Mouse (Mus musculus): ENCODE results near the gene Ppp1r16b.
A peak's percentile ranks its signal among the peaks of the same experiment; 100 is the strongest.

The Ppp1r16b gene

GRCm38 (mm10) chr2:158668433-158669010 is 3.3 kb downstream of the Ppp1r16b start:
- DNase-seq (ENCODE audit: low spot score): peak; percentile 18

- peak; percentile 49 for DNase-seq (ENCODE audit: low spot score)
Observed at GRCm38 (mm10) chr2:158669199-158670195, 4.3 kb downstream of the Ppp1r16b start.

DNA sequence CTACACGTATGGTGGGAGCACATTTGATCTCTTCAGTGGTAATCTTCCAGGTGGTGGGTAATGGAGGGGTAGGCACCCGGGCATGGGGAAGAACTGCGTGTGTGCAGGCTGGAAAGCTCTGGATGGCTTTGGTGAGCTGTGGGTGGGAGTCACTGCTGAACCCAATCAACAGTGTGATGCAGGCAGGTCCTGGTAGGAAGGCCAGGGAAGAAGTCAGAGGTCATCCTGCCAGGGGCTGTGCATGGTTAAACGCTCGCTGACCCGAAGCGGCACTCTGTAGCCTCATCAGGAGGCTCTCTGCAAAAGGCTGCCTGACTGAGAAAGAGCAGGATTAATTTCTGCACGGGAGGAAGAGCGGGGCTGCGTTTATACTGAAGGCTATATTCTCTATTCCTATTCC is 5.4 kb downstream of the Ppp1r16b start:
- DNase-seq (ENCODE audit: low spot score): no peak

- peak; percentile 38 for DNase-seq (ENCODE audit: low spot score)
Observed at GRCm38 (mm10) chr2:158672829-158673228, 7.6 kb downstream of the Ppp1r16b start.

DNA sequence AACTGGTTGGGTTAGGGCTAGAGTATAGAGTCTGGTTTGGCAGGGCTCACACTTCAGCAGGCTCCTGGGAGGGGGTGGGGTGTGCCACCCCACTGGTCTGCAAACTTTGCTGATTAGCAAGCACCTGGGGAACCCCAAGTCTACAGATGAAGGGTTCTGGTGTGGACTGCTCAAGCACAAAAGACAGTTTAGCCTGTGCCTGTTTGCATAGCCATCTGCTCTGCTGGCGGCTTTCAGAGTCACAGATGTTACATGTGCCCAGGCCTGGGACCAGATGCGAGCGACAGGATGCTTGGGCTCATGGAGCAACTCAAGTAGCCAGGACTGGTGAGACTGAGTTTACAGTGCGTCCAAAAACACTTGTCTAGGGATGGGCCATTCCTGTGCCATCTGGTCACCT is 8.3 kb downstream of the Ppp1r16b start:
- no peak for DNase-seq (ENCODE audit: low spot score)

GRCm38 (mm10) chr2:158674131-158674530 is 8.9 kb downstream of the Ppp1r16b start:
- DNase-seq (ENCODE audit: low spot score): no peak

DNA sequence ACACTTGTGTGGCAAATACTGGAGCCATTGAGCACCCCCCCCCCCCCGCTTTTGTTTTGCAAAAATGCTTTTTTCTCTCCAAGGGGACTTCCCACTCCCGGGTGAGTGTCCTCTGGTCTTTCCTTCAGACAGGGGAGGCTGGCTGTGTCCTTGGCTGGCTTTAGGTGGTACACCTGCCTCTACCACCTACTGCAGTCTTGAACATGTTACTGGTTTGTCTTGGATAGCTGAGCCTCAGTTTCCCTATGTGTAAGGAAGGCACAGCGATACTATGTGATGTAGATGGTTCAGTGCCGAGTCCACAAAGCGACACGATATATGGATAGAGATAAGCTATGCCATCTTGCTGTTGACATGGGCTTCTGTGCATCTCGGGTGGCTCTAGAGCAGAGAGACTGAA is 9.6 kb downstream of the Ppp1r16b start:
- DNase-seq (ENCODE audit: low spot score): no peak

DNA sequence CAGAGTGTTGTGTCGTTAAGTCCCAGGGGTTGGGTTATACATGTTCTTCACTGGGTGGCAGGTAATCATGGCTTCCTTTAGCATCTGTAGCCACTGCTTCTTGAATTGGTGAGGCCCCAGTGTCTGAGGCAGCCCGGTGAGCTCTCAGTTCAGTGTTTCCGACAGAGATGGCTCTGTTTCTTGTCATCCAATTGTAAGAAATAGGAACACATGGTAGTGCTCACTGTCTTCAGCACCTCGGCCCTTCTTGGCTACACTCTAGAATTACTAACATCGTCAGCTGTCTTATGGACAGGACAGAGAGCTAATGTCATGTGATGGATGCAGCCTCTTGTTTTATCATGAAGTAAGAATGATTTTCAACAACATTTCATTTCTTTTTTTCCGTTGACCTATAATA is 10.0 kb downstream of the Ppp1r16b start:
- DNase-seq (ENCODE audit: low spot score): no peak

DNA sequence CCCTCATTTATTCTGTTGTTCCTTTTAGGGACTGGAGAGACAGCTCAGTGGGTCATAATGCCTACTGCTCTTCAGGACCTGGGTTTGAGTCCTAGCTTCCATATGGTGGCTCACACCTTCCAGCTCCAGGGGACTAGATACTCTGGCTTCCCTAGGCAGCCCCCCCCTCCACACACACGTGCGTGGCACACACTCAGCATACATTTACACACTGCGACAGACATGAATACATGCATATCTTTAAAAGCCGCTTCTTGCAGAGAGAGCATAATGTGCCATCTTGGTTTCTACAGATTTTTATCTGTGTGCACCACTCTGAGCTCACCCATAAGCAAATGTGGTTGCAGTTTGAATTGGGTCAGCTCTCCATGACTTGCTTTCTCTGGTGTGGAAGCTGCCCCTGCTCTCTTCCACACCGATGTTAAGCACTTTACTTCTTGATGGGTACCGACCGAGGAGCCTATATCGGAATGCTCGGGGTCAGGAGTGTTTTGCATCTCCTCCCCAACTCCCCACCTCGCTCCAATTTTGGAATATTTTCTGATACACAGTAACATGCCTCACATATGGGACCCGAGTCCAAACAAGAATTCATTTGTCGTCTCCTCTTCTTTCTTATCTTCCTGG is 10.8 kb downstream of the Ppp1r16b start:
- no peak for DNase-seq (ENCODE audit: low spot score)

DNA sequence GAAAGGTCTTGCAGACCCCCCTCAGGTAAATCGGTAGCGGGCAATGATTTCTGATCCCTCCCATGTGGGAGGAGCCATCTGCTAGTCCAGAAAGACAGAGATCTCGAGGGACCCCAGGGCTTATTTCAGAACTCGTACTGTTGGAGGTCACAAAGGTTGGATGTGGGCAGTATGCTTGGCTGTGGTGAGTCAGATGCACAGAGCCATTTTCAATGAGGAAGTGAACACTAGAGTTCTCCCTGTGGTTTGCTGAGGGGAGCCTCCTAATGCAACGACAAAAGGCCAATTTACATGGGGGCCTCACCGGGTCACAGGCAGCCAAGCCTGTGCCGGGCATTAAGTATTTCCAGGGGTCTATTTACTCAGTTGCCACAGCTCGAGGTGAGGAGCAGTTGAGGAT is 12.7 kb downstream of the Ppp1r16b start:
- DNase-seq (ENCODE audit: low spot score): no peak

DNA sequence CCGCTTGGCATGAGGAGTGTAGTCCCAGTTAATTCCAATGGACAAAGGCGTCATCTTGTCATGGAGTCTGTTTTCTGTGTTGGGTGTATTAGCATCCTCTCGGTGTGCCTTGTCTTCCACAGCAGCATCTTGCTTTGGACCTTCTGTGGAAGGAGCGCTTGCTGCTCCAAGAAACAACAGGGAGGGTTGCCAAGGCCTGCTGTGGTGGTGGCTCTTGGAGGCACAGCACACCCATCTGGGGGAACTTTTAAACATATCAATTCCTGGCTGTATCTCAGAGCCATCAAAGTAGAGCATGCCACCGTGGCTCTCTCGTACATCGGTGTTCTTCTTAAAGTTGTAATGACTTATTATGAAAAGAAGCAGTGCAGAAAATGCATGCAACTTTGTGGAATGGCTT is 13.9 kb downstream of the Ppp1r16b start:
- no peak for DNase-seq (ENCODE audit: low spot score)

DNA sequence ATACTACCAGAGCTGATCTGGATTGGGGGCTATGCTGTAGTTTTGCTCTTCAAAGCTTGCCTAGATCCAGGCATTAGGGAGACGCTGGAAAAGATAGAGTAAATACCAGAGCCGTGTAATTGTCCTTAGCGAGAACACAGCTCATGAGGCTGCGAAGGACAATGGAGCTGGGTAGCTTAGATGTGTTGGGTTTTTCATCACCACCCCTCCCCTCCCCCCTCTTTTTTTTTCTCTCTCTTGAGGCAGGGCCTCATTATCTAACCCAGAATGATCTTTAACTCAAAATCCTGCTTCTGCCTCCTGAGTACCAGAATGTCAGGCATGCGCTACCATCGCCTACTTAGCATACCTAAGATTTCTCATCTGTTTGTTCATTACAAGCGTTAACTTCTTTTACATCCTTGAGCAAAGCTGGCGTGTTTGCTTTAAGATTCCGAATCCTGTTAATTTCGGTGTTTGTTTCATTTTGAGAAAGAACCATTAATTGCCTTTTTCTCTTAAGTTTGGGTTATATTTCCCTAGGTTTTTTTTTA is 15.2 kb downstream of the Ppp1r16b start:
- DNase-seq (ENCODE audit: low spot score): no peak

GRCm38 (mm10) chr2:158681714-158682113 is 16.5 kb downstream of the Ppp1r16b start:
- DNase-seq (ENCODE audit: low spot score): no peak

- DNase-seq (ENCODE audit: low spot score): no peak
Observed at GRCm38 (mm10) chr2:158682344-158683037, 17.3 kb downstream of the Ppp1r16b start.

GRCm38 (mm10) chr2:158683038-158683413 is 17.8 kb downstream of the Ppp1r16b start:
- no peak for DNase-seq (ENCODE audit: low spot score)

DNA sequence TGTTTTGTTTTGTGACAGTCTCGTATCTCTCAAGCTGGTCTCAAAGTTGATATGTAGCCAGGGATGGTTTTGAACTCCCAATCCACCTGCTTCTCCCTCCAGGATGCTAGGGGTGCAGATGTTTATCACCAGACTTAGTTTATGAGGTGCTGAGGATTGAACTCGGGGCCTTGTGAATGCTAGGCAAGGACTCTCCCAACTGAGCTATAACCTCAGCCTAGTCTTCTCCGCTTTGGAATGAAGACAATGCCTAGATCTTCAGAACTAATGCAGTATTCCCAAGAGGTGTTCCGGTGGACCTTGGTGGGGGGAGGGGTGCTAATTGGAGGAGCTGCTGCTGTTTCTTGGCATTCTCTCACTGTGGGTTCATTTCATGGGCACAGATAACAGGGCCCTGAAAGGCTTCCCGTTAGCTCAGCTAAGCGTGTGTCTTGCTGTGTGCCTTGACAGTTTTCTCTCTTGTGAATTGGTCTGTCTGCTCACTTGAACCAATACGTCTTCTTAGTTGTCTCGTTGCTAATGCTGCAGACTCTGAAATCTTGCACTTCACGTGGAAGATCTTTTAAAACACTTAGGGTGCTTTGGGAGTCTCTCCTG is 19.1 kb downstream of the Ppp1r16b start:
- no peak for DNase-seq (ENCODE audit: low spot score)

DNA sequence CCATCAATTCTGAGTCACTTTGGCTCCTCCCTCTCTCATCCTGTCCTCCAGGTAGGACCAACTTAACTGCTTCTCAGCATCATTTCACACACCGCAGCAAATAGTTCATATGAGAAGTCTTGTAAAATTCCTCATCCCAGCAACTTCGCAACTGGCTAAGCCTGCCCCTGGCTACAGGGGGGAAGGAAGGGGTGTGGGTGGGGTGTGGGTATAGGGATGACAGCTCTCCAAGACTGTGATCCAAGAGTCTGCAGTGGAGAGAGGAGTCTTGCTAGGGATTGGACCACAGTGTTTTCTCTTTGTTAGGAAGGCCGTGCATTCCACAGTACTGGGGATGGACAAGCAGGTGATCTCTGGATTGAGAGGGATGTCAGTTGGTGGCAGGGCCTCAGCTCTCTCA is 19.7 kb downstream of the Ppp1r16b start:
- no peak for DNase-seq (ENCODE audit: low spot score)

DNA sequence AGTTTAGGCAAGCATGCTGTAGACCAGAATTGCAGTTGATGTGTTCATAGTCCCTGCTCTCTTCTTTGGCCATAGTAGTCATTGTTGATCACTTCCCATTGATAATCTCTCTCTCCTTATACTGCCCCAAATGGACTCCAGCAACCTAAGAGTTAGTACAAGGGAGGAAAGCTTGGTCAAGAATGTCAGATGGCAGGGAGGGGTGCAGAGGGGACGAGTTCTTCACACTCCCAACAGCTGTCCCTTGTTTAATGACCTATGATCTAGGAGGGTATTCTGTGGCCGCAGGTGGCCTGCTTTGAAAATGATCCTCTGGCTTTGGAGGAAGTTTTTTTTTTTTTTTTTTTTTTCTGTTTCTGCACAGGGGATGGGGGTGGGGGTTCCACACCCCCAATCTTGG is 21.2 kb downstream of the Ppp1r16b start:
- DNase-seq (ENCODE audit: low spot score): no peak

DNA sequence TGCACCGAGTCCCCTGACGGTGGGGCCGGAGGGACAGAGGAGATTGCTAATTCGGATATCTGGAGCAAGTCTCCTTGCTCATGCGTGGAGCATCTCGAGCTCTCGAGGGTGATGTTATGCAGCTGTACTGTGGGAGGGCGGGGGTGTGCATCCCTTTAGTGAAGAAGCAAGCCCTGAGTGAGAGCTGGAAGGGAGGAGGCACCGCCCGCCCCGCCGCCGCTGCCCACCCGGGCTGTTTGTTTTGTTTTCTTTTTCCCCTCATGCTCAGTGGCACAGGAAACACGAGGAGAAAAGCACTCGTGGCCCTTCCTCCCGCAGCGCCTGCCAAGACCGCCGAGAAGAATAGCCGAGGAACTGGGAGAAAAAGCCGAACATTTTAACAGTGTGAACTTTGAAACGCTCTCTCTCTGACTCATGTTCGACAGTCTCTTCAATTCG is 22.6 kb downstream of the Ppp1r16b start:
- peak; percentile 72 for DNase-seq (ENCODE audit: low spot score)

DNA sequence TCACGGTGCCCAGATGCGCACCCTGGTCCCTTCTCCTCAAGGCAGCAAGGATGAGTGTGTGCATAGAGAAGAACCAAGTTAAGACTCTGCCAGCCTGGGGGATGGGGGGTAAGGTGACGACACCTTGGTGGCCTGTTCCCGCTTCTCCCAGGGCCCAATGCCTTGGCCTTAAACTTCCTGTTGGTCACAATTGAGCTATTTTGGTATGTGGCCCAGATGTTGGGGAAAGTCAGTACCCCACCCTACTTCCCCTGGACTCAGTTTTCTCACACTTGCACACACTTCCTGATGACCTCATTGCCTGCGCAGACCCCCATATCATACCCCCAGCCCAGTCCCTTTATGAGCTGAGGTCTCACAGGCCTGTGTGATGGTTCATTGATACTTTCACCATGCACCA is 23.9 kb downstream of the Ppp1r16b start:
- DNase-seq (ENCODE audit: low spot score): no peak

GRCm38 (mm10) chr2:158689640-158690039 is 24.4 kb downstream of the Ppp1r16b start:
- no peak for DNase-seq (ENCODE audit: low spot score)

DNA sequence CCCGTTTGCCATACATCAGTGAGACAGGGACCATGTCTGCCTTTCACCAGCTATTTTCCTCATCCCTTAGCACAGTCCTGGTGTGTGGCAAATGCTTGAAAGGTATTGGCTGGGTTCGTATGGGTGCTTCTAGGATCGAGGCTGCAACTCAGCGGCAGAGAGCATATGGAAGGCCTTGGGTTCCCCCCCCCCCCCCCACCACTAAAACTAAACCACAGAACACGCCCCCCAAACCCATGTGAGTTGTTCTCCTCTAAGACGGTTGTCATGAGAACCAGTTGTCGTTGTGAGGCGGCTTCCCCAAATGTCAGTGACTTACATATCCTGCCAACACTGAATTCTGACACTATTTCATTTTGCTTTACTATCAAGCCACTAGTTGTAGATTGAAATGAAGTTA is 24.9 kb downstream of the Ppp1r16b start:
- peak; percentile 82 for DNase-seq (ENCODE audit: low spot score)

All from T-cell, adult 2 months (primary cell).